Mouse (Mus musculus): ENCODE measurements at regions not wholly inside any gene's neighbourhood (a gene's known extent, or its start where the extent isn't known, plus 50 kb on each side); places are given as distances from the start of the nearest gene placed in this dataset.

DNA sequence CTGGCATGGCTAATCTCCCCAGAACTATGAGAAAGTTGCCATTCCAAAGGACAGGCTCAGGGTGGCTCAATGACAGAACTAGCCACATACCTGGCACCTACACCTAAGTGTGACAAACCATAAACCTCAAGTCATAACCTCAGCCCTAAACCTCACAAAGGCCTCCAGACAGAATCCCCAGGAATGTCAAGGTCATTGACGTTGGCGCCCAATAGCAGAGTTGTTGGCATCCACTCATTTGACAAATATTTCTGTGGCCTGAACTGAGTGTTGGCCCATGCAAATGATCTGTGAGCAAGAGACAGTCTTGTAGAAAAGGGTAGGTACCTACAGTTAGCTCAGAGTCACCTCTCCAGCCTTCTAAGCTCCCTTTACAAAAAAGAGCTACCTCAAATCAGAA, 80.3 kb upstream of the Agap1 start:
- no peak for DNase-seq (ENCODE audit: low read depth, low spot score)

DNA sequence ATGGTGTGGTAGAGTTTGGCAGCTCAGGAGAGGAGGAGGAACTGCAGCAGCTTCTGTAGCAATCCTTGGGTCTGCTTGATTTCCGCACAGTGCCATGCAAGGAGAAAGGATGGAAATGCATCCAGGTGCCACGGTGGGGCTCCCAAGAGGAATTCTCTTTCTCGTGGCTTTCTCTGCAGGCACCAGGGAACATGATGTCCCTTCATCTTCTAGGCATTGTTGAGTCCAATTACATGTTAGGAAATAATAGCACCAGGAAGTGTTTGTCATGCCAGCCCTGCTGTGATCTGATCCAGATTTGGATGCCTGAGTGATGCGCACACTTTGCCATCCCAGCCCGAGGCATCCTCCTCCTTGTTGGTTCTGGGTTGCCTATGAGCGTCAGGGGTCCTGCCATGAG, 72.6 kb upstream of the Agap1 start:
- DNase-seq (ENCODE audit: low read depth, low spot score): no peak

DNA sequence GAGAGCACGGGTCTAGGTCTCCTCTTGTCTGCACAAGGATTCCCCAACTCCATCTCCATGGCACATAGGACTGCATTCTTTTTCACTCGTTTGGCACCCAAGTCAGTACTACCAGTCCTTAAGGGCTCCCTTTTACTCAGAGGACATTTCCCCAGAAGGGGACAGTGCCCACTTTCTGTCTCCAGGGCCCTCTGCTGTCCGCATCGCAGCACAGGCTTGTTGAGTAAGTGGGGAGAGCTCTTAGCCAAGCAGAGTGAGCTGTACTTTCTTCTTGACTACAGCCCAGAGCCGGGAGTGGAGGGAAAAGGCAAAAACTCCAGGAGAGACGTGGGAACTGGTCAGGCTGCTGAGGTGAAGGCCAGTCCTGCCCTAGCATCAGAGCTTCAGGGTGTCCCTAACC, 69.5 kb upstream of the Agap1 start:
- DNase-seq (ENCODE audit: low read depth, low spot score): no peak

DNA sequence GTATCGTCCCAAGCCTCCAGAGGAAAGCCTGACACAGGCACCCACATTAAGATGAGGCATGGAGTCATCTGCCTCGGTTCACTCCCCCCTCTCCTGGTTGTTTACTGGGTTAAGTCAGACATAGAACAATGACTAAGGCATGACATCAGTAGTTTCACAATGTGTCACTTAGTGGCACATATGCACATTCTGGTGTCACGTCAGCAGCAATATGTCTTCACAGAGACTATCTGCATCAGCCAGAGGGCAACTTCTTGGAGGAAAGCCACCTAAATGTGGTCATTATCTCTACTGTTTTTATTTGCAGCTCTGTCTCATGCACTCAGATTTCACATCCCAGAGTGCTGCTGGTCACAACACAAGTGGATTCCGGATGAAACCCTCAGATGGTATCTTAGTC, 61.9 kb upstream of the Agap1 start:
- DNase-seq (ENCODE audit: low read depth, low spot score): no peak

DNA sequence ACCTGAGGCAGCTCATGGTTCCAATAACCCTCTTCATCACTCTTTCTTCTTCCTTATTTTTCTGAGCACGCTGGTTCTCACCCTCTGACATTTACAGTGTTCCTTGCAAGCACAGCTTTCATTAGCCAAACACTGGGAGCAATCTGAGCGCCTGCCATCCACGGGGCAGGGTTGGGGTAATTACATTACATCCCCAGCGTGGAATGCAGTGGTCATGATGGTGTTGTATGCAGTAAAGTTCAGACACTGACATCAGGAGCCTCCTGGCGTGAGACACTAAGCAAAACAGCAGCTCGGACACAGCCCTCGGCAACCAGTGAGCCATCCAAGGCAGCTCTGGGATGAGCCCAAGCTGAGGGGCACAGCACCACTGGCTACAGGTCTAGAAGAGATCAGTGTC, 60.1 kb upstream of the Agap1 start:
- DNase-seq (ENCODE audit: low read depth, low spot score): no peak

DNA sequence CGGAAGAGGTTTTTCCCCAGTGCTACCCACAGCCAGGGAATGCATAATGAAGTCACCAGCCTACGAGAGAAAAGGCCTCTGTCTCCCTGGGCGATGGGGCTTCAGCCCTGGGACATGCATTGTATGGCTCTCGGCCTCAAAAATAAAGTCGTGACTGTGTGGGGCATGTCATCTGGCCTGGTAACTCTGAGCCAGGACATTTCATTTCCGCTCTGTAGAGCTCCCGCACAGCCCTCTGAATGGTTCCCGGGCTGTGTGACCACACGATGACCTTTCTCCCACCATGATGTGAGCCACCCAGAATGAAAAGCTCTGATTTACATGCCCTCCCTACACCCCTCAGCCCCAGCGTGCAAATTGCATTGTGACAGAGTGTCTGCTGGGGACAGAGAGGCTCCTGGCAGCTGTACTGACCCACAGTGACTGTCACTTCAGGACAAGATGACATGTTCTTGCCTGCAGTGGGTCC, 53.8 kb upstream of the Agap1 start:
- no peak for DNase-seq (ENCODE audit: low read depth, low spot score)

DNA sequence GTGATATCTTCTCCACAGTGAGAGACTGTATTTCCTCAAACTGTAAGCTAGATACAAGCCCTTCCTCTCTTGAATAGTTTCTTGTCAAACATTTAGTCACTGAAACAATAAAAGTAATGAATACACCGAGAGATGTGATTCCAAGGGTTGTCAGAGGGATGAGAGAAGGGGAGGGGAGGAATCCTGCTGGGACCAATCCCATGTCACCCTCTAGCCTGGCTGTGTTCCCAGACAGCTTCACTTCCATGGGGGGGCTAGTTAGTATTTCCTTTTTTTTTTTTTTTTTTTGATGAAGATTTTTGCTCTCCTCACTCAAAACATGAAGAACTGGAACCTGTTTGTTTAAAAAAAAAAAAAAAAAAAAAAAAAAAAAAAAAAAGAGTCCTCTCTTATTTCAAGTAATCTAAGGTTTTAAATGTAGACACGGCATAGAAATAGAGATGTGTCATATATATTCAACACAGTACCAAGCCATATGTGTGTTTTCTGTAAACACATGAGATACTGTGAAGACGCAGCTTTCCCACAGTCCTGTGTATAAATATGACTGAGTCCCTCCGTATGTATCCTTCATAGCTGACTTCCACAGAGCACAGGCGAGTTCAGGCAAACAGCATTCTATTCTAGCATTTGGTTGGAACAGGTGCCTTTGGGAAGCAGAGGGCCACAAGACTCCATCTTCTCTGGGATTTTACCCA, 51.9 kb upstream of the Agap1 start:
- DNase-seq (ENCODE audit: low read depth, low spot score): no peak

DNA sequence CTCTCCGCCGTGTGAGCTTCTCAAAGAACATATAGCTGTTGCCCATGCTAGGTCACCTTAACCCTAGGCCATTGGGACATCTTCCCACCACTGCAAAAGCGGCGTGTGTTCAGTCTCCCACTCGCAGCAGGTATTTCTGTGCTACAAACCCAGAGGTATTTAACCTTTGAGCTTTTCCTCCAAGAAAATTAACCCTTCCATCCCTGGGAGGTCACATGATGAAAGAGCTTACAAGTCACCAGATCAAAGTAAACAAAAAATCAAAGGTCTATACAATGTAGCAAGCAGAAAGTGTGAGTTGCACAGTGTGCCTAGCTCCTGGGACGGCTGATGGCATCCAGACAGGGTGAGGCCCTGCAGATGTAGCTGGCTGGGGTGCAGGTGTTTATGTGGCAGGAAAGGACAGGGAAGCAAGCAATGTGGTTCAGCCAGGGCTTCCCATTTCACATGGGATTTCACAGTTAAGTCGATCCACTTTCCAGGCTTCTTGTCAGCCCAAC, 51.0 kb upstream of the Agap1 start:
- DNase-seq (ENCODE audit: low read depth, low spot score): no peak
